In the genomic region with DNA sequence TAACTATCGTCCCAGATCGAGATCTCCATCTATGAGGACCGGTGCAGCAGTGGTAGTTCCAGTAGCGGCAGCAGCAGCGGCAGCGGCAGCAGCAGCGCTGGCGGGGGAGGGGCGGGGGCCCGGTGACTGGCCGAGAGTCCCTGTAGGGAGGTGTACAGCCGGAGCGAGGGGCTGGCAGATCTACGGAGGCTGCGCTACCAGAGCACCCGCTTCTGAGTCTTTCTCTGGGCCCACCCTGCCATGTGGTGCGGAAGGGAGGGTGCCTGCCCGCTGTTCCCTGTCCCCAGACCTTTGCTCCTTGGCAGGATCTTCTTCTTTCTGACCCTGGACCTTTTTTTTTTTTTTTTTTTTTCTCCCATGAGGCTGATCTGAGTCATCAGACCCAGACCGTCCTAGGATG, we compare ENCODE assay signal across 8 mouse cellular contexts. TPM values are rescaled to one million over a fixed set of nuclear protein-coding genes. Genes with fewer than 3 reads are reported as not detected.
DNase-seq lines count a peak whose midpoint lies in the region; ATAC-seq and TF ChIP-seq lines count a peak whose summit lies in the region.

No protein-coding gene starts in this region.

- no peak overlapping the region for H3K27ac ChIP-seq in CH12.LX (ENCODE audit: insufficient read depth, low read depth)
- H3K27ac ChIP-seq in forebrain, embryonic 12.5 days: no peak overlapping the region
- H3K27ac ChIP-seq in midbrain, embryonic 11.5 days (ENCODE audit: low read depth, low read length): no peak overlapping the region

- H3K4me1 ChIP-seq in CH12.LX (ENCODE audit: control insufficient read depth in 1 of 2, insufficient read depth in 2 of 2): peaks cover 18 to 62% of the 10 kb centered on the region in 2 experiments
- peaks cover 7% of the 10 kb centered on the region for H3K4me1 ChIP-seq in forebrain, embryonic 12.5 days
- H3K4me1 ChIP-seq in midbrain, embryonic 11.5 days (ENCODE audit: control insufficient read depth, insufficient read depth, low read length): no peaks in the 10 kb centered on the region; the same call in 1 of the 2 replicates

- in situ Hi-C loops in CH12.LX (cut with MboI; ENCODE audit: low pct_ligation_motif_present, low pct_unique_long_range_greater_than_20kb, low sequenced_read_pairs): no loop called here

- H3K79me2 ChIP-seq in CH12.LX (replicated peaks; ENCODE audit: control insufficient read depth, extremely low read depth, insufficient read depth, poor library complexity, severe bottlenecking): no peaks in the 10 kb centered on the region

- no peak overlapping the region for H3K4me3 ChIP-seq in CH12.LX (replicated peaks in 1 of 3; ENCODE audit: low read depth in 2 of 3, low read length in 2 of 3, poor library complexity in 1 of 3)
- H3K4me3 ChIP-seq in forebrain, embryonic 12.5 days (replicated peaks): peak overlapping the region; percentile 20
- peak overlapping the region; percentile 11; the same call in 1 of the 2 replicates for H3K4me3 ChIP-seq in midbrain, embryonic 11.5 days (ENCODE audit: low read depth, low read length)

- no peak for TF ChIP-seq CTCF in CH12.LX (conservative IDR thresholded peaks at IDR 0.05 in 1 of 2, IDR thresholded peaks at IDR 0.05 in 1 of 2; ENCODE audit: low read depth in 2 of 2, low read length in 2 of 2)

- WGBS in forebrain, embryonic 12.5 days: 2% methylated on average over 19 of the region's 19 CpGs
- 2% methylated on average over 19 of the region's 19 CpGs for WGBS in midbrain, embryonic 11.5 days

- peak overlapping the region; percentile 40; the same call in 1 of the 2 replicates for H3K4me2 ChIP-seq in CH12.LX (ENCODE audit: insufficient read depth, low read depth, poor library complexity, severe bottlenecking)
- peak overlapping the region; percentile 53 for H3K4me2 ChIP-seq in forebrain, embryonic 12.5 days
- H3K4me2 ChIP-seq in midbrain, embryonic 11.5 days: peak overlapping the region; percentile 48

- DNase-seq in CH12.LX (ENCODE audit: extremely low read depth) (no peak), ZHBTc4 (ENCODE audit: low read depth, low spot score) (peak; percentile 55)
- peak; percentile 64 for DNase-seq in kidney, adult 11 months
- no peak for DNase-seq in midbrain, embryonic 11.5 days (ENCODE audit: low spot score, missing footprints)
- no peak for DNase-seq in urinary bladder, postnatal 25 days (ENCODE audit: low spot score)
- no peak for DNase-seq in ovary, postnatal 10 days (ENCODE audit: low spot score)

- TF ChIP-seq EP300 in CH12.LX (IDR thresholded peaks at IDR 0.05; ENCODE audit: low read length): no peak

- dilution Hi-C loops in CH12.LX (cut with MboI; ENCODE audit: extremely low pct_ligation_motif_present, extremely low pct_unique_long_range_greater_than_20kb, low sequenced_read_pairs): no loop called here

- no peak overlapping the region for H3K9ac ChIP-seq in CH12.LX (ENCODE audit: insufficient read depth, low read depth)
- no peak overlapping the region for H3K9ac ChIP-seq in forebrain, embryonic 12.5 days
- H3K9ac ChIP-seq in midbrain, embryonic 11.5 days (ENCODE audit: low read length): peak overlapping the region; percentile 47

- TF ChIP-seq POLR2A in CH12.LX (IDR thresholded peaks at IDR 0.05; ENCODE audit: low read depth, low read length): no peak

- no peak for TF ChIP-seq RAD21 in CH12.LX (IDR thresholded peaks at IDR 0.05; ENCODE audit: low read depth, low read length)

- H3K27me3 ChIP-seq in CH12.LX (replicated peaks): no peaks in the 10 kb centered on the region
- H3K27me3 ChIP-seq in forebrain, embryonic 12.5 days: peaks cover 25% of the 10 kb centered on the region
- H3K27me3 ChIP-seq in midbrain, embryonic 11.5 days (ENCODE audit: control insufficient read depth, insufficient read depth, low read length): no peaks in the 10 kb centered on the region

- ATAC-seq in forebrain, embryonic 12.5 days (ENCODE audit: low FRiP score): peak; percentile 60; the same call in 1 of the 2 replicates
- ATAC-seq in midbrain, embryonic 11.5 days (ENCODE audit: low FRiP score): peak; percentile 64; the same call in 1 of the 2 replicates
- no peak for ATAC-seq in granulocyte monocyte progenitor cell, adult 5-6 weeks (replicated peaks; ENCODE audit: poor library complexity, severe bottlenecking)

- no peaks in the 10 kb centered on the region for H3K9me3 ChIP-seq in CH12.LX (replicated peaks; ENCODE audit: low read length)
- no peaks in the 10 kb centered on the region for H3K9me3 ChIP-seq in forebrain, embryonic 12.5 days
- H3K9me3 ChIP-seq in midbrain, embryonic 11.5 days (ENCODE audit: control insufficient read depth, low read length): no peaks in the 10 kb centered on the region

- no peaks in the 10 kb centered on the region for H3K36me3 ChIP-seq in CH12.LX (replicated peaks in 1 of 2; ENCODE audit: control insufficient read depth in 1 of 2, insufficient read depth in 1 of 2, low read length in 1 of 2)
- no peaks in the 10 kb centered on the region for H3K36me3 ChIP-seq in forebrain, embryonic 12.5 days (replicated peaks)
- H3K36me3 ChIP-seq in midbrain, embryonic 11.5 days (ENCODE audit: control insufficient read depth, insufficient read depth, low read length): no peaks in the 10 kb centered on the region

TF ChIP-seq in CH12.LX, 34 proteins besides CTCF, POLR2A, EP300 and RAD21:
- TF ChIP-seq SMC3 (IDR thresholded peaks at IDR 0.05; ENCODE audit: low read depth, low read length) (no peak), ZNF384 (IDR thresholded peaks at IDR 0.05; ENCODE audit: low read depth, low read length) (peak; percentile 77)

RNA-seq across cellular contexts. Expression of a gene that starts 21.0 kb away (rescaled TPM):
- 0.08 TPM in 2 replicates for total RNA-seq in CH12.LX (2012; rRNA removed)
- total RNA-seq in CH12.LX (2014; rRNA removed): 0.07 and 0.18 TPM in 2 replicates
- 0.14 and 0.19 TPM in 2 replicates for polyA plus RNA-seq in CH12.LX (2012; ENCODE audit: insufficient read length, low read depth)
- 6.6 and 7.1 TPM in 2 replicates for polyA plus RNA-seq in forebrain, embryonic 12.5 days (2016; fragmentation: Nextera tagmentation; extraction: Ambion mirVana)
- 2.3 and 2.8 TPM in 2 replicates for polyA plus RNA-seq in midbrain, embryonic 11.5 days (2014; fragmentation: Nextera tagmentation; extraction: Ambion mirVana)
- total RNA-seq in granulocyte monocyte progenitor cell, adult 5-6 weeks (2014; fragmentation: Nextera tagmentation): not detected in 2 replicates
- not detected in 2 replicates for total RNA-seq in granulocyte monocyte progenitor cell, adult 5-6 weeks (2017)

Comparison
In these comparisons a context has a peak if more than half of its experiments do, and no peak if none do; other contexts are left out.
1. DNase-seq: peak in ZHBTc4 (single experiment) and kidney, adult 11 months (single experiment); none in CH12.LX (single experiment), midbrain, embryonic 11.5 days (single experiment), urinary bladder, postnatal 25 days (single experiment) and ovary, postnatal 10 days (single experiment).
2. H3K4me3 ChIP-seq: peak in forebrain, embryonic 12.5 days (single experiment) and midbrain, embryonic 11.5 days (single experiment); none in CH12.LX (0 of 3).
3. Peak in every context shown above with its lines, with median percentiles within 50 percentile points of each other: H3K4me2 ChIP-seq.